Mouse (Mus musculus): Measurements from ENCODE around the gene Abca13. TPM values are rescaled to one million over a fixed set of nuclear protein-coding genes. Genes with fewer than 3 reads are reported as not detected.

Gene Abca13
- polyA plus RNA-seq, 1 experiment from 2014 or later, result 0.02 TPM

GRCm38 (mm10) chr11:9731300-9731699 is 539.6 kb downstream of the Abca13 start:
- Histone ChIP-seq H3K4me3 (ENCODE audit: low read depth, low read length) (no peak overlapping the region), H3K36me3 (ENCODE audit: insufficient read depth, low read length) (no peaks in the 10 kb centered on the region), H3K4me1 (ENCODE audit: insufficient read depth, low read depth, low read length) (no peaks in the 10 kb centered on the region), H3K9ac (replicated peaks; ENCODE audit: low read depth) (no peak overlapping the region), H3K4me2 (replicated peaks; ENCODE audit: low read depth, low read length) (no peak overlapping the region), H3K27ac (ENCODE audit: low read length) (no peak overlapping the region), H3K9me3 (ENCODE audit: low read length) (no peaks in the 10 kb centered on the region), H3K27me3 (replicated peaks; ENCODE audit: insufficient read depth, low read length) (no peaks in the 10 kb centered on the region)
- WGBS, result 58% methylated on average over 1 of the region's 1 CpGs
- TF ChIP-seq EP300 (IDR thresholded peaks at IDR 0.05) (no peak), CTCF (IDR thresholded peaks at IDR 0.05) (no peak)
- DNase-seq (ENCODE audit: low spot score) (peak; percentile 10), ATAC-seq (no peak)

Other genes starting within 250 kb of the Abca13 start
- 0.02 and 0.07 TPM in 2 replicates for gene Pkd1l1, start 218.7 kb upstream of the Abca13 start, polyA plus RNA-seq (2015; fragmentation: Nextera tagmentation; extraction: Ambion mirVana)
- gene Hus1, start 180.8 kb upstream of the Abca13 start, polyA plus RNA-seq (2015; fragmentation: Nextera tagmentation; extraction: Ambion mirVana), result 6.4 and 7.1 TPM in 2 replicates
- gene Gm11992, start 143.3 kb upstream of the Abca13 start, polyA plus RNA-seq (2015; fragmentation: Nextera tagmentation; extraction: Ambion mirVana), result 2.9 and 4.0 TPM in 2 replicates
- gene Sun3, start 143.0 kb upstream of the Abca13 start, polyA plus RNA-seq (2015; fragmentation: Nextera tagmentation; extraction: Ambion mirVana), result 0.10 TPM in 1 of 2 replicates, not detected in the other
- gene Upp1, start 73.8 kb upstream of the Abca13 start, polyA plus RNA-seq (2015; fragmentation: Nextera tagmentation; extraction: Ambion mirVana), result 22.8 and 28.9 TPM in 2 replicates

All from lung, postnatal 0 days (tissue).